Mouse (Mus musculus): Measurements from ENCODE around the gene Six2.

Gene Six2

DNA sequence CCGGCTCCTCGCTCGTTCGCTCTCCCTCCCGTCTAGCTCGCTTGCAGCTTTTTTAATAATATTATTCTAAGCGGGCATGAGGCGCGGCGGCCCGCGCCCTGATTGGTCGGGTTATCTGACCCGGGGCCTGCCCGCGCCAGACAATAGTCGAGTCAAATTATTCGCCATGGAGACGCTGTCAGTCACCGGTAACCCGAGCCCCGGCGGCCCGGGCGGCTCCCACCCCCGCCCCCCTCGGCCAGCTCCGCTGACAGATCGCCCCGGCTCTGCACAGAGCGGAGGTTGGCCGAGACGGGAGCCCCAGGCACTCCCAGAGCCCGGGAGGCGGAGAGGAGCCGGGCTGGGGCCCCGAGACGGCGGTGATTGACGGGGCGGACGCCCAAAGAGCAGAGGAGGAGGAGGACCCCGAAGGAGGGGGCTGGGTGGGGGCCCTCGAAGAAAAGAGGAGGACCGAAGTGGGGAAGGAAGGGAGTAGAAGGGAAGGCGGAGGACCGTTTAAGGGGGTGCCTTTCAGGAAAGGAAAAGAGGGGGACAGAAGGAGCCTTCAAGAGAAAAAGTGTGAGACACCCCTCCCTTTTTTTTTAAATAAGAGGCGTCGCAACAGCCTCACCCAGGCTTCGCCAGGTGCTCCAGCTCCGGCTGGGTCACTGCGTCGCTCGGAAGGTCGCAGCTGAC is at the start of gene Six2:
Six2 (minus strand) TSS at position 39 of the 675 bp plus-strand sequence.
- in situ Hi-C loops (cut with MboI, MseI) = no loop called here

- in situ Hi-C loops (cut with MboI, MseI) = no loop called here
These were observed 49.2 kb upstream of the Six2 start for GRCm38 (mm10) chr17:85737090-85737780.

DNA sequence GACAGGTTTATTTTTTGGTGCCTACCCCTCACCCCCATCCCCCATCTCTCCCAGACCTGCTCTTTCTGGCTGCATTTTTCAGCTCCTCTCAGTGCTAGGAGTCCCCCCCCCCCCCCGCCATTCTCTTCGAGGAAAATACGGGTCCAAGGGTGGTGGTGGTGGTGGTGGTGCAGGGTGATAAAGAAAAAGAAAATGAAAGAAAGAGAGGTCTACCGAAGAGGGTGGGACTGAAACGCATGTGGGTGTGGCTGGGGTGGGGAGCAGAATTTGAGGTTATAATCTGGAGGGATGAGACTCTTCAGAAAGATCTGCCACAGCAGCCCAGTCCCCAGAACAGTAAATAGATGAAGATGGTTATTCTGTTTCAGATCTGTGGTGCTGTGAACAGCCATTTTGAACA is 43.3 kb upstream of the Six2 start:
- in situ Hi-C loops (cut with MboI, MseI) = no loop called here

- in situ Hi-C loops (cut with MboI, MseI) = no loop called here
These were observed 42.3 kb upstream of the Six2 start for GRCm38 (mm10) chr17:85730231-85731015.

DNA sequence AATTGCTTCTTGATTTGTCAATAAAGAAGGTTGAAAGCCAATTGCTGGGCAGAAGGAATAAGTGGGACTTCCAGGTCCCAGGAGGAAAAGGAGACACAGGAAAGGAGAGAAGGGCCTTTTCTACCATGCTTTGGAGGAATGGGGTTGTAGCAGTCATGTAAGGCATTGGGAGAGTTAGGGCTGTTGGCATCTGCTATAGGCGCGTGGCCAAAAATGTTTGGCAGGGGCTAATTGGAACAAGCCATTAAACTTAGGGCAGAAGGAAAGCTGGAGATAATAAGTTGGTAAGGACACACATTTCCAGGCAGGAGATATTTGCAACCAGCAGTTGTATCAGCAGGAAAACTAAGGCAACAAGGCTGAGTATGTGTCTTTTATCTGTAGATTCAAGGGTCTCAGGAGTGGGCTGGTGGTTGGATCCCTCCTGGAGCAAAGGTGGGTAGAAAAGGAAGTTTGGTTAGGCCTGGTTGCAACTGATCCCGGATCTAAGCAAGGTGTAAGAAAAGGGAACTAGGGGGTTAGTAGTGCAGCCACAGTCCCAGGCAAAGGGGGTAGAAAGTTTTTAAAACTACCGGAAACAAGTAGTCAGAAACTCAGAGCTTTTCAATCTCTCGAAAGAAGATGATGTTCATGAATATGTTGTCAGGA is 40.1 kb upstream of the Six2 start:
- in situ Hi-C loops (cut with MboI, MseI) = no loop called here

DNA sequence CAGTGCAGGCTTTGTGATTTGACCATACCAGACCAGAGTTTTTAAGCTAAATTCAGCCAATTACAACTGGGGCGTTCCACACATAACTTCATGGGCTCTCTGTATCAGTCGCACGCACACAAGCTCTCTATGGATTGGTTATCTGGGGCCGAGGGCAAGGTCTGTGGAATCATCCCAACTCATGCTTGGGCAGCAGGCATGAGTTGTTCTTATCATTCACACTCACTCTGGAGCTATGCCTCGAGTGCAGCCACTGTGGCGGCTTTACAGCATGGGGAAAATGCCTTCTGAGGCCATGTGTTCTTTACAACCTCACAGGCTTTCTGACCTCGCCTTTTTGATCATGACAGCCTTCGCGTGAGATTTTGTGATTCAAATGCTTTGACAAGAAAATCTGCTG is 37.9 kb upstream of the Six2 start:
- in situ Hi-C loops (cut with MboI, MseI) = no loop called here

GRCm38 (mm10) chr17:85723166-85723565 is 35.1 kb upstream of the Six2 start:
- in situ Hi-C loops (cut with MboI, MseI) = no loop called here

DNA sequence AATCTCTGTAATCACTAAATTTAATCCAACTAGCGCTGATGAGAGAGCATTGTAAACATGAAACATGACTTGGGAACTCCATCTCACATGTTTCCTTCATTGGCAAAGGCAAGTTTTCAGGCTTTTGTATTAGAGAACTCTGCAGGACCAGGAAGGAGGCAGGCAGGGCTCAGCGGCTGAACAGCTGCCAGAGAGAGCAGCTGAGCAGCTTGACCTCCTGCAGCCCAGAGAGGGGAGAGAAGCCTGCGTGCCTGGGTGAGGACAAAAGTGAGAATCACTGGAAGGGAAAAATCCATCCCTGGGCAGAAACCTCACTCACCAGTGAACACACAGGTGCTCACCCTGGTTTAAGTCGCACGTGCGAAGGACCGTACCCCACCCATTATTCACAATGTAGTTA is 29.2 kb upstream of the Six2 start:
- in situ Hi-C loops (cut with MboI, MseI) = loop anchor here (5.0 kb wide), 1 partner anchor 80 kb away; no protein-coding TSS in a partner anchor

GRCm38 (mm10) chr17:85715784-85716183 is 27.7 kb upstream of the Six2 start:
- in situ Hi-C loops (cut with MboI, MseI) = loop anchor here (5.0 kb wide), 1 partner anchor 82 kb away; no protein-coding TSS in a partner anchor

DNA sequence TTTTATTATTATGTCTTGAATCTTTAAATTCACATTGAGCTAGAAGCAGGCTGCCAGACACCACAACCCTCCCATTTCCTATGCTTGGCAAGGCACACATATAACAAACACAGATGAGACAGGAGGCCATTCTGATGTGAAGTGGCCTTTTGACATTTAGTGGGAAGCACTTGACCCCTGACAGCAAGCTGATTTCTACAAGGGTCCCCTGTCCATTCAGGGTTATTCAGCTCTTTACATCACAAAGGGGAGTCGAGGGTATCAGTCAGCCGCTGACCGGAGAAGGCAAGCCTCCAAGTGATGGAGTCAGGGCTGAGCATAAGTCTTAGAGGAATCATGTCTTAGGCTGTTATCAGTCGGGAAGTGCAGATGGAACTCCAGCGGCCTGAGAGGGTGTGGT is 26.3 kb upstream of the Six2 start:
- in situ Hi-C loops (cut with MboI, MseI) = no loop called here

DNA sequence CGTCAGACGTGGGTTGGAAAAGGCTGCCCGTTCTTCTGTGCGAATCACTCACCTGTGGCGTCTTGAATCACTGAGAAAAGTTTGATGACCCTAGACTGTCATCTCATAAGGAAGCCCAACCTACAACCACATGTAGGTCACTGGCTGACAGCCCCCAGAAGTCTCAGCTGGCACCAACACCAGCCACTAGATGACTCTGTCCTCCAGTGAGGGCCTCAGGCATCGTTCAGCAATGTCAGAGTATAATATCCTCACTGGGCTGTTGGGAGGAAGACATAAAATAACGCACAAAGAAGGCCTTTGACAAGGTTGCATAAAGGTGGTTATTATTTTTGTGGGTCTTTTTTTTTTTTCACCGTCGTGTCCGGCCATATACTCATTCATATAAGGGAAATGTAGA is 24.8 kb upstream of the Six2 start:
- in situ Hi-C loops (cut with MboI, MseI) = no loop called here

GRCm38 (mm10) chr17:85704369-85705260 is 16.5 kb upstream of the Six2 start:
- in situ Hi-C loops (cut with MboI, MseI) = no loop called here

- in situ Hi-C loops (cut with MboI, MseI) = no loop called here
These were observed 12.0 kb upstream of the Six2 start for GRCm38 (mm10) chr17:85700028-85700427.

DNA sequence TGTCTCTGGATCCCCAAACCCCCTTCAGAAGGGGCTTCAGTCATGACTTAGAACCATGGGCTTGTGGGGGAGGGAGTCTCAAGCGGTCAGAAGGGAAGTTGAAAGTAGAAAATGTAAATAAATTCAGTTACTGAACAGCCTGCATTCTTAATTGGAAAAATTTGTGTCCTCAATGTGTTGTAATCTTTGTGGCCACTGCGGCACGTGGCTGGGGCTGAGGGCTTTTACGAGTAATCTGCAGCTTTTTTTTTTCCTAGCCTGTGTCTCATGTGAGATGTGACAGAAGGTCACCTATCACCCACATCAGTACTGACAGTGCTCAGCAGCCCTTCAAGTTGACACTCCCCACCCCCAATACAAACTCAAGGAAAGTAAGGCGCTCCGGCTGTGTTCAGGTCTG is 10.6 kb upstream of the Six2 start:
- in situ Hi-C loops (cut with MboI, MseI) = loop anchor here (5.0 kb wide), 1 partner anchor 1511 kb away; the partner anchor contains the start of gene Zfp36l2

DNA sequence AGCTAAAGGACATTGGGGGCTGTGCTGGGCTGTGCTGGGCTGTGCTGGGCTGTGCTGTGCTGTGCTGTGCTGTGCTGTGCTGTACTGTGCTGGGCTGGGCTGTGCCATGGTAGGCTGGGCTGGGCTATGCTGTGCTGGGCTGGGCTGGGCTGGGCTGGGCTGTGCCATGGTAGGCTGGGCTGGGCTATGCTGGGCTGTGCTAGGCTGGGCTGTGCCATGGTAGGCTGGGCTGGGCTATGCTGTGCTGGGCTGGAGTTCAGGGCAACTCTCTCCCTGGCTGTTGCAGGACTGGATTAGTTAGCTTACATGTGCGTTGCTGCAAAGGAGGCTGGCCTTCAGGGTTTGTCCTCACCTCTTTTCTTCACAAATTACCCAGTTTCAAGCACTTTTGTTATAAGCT is 9.9 kb upstream of the Six2 start:
- in situ Hi-C loops (cut with MboI, MseI) = loop anchor here (5.0 kb wide), 1 partner anchor 1511 kb away; the partner anchor contains the start of gene Zfp36l2

GRCm38 (mm10) chr17:85694499-85694898 is 6.4 kb upstream of the Six2 start:
- in situ Hi-C loops (cut with MboI, MseI) = no loop called here

DNA sequence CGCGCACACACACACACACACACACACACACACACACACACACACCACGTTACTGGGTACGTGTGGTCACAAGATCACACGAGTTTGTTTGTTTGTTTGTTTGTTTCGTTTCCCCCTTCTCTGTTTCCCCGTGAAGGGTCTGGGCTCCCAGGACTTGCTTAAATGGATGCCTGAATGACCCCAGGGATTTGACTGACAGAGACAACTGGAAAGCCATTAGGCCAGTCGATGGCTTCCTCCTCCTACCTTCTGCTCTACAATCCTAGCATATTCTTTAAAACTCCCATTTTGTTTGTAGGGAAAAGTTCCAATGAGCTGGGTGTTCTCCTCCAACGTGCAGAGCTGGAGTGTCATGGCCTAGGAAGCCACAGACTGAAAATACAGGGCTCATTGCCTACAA is 5.0 kb upstream of the Six2 start:
- in situ Hi-C loops (cut with MboI, MseI) = no loop called here

DNA sequence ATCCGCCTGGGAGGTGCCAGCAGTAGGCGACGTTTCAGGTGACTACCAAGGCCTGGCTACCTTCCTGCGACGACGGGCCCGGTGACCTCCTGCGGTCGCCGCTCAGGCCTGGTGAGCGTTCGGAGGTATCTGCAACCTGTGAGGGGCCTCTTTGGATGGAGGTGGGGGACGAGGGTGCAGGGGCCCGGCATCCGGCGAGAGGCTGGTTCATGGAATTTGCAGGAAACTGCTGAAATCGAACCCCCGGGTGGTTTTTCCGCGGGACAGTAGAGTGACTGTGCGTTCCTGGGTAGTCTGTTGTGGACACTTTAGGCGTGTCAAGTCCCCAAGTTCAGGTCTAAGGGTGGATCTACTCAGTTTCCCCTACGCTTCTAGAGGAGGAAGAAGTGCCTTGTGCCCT is 4.5 kb upstream of the Six2 start:
- in situ Hi-C loops (cut with MboI, MseI) = no loop called here

DNA sequence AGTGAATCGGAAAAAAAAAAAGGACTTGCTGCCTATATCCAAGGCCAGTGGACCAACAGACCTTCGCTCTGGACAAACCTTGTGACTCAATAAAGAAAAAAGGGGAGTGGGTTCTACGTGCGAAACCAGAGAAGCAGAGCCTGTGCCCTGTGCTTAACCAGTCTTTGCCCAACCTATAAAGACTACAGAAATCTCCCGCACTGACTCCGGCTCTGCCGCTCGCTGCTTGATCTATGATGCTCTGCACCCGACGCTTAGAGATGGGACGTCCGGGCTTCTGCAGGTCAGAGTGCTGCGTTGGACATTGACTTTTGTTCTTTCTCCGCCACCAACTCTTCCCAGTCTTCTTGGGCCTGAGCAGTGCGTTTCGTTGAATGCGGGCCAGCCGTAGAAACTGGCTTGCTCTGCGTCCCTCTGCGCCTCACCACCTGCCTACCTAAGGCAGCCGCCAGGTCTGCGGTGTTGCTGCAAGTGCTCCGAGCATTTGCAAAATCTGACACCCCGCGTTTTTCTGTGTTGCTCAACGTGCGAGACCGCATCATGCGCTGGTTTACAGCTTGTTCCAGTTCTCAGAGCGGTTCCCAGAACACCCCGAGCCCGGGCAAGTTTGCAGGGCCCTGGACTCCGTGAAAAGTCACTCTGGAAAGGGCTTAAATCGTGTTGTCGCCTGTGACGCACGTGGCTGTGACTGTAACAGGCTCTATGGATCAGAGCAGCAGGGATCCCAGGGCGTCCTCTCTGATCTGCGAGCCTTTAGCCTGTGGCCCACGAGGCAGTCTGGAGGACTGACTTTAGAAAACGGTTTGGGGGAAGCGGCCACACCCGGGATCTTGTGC is 3.8 kb upstream of the Six2 start:
- in situ Hi-C loops (cut with MboI, MseI) = no loop called here

- in situ Hi-C loops (cut with MboI, MseI) = no loop called here
These were observed 2.9 kb upstream of the Six2 start for GRCm38 (mm10) chr17:85690969-85691335.
